Mouse (Mus musculus): ENCODE data around the gene Anp32b.

The Anp32b gene

DNA sequence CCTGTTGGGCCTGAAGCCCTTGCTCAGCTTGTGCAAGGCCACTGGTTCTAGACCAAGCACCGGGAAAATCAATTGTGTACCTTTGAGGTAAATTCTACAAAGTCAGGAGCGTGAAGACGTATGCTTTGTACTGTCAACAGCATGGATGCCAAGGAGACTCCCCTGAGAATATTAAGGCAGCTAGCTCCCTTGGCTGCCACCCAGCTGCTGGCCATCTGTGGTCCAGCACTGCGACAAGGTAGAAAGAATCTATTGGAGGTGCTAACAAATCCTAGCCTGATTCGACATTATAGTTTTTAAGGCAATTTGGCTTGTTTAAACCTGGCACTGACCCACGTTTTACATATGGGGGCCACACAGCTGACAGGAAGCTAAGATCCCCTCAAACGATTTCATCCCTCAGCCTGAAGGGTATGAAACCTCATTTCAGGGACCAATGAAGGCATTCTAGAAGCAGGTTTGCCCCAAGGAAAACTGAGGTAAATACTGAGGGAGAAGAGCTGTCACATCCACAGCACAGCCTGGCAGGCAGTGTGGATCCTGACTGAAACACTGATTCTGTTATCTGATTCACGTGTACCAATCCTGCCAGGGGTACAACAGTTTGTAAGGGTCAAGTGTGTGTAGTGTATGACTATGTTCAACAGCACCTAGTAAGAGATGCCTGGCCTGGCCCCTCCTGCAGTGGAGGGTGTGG is 54.8 kb downstream of the Anp32b start:
- DNase-seq: no peak

DNA sequence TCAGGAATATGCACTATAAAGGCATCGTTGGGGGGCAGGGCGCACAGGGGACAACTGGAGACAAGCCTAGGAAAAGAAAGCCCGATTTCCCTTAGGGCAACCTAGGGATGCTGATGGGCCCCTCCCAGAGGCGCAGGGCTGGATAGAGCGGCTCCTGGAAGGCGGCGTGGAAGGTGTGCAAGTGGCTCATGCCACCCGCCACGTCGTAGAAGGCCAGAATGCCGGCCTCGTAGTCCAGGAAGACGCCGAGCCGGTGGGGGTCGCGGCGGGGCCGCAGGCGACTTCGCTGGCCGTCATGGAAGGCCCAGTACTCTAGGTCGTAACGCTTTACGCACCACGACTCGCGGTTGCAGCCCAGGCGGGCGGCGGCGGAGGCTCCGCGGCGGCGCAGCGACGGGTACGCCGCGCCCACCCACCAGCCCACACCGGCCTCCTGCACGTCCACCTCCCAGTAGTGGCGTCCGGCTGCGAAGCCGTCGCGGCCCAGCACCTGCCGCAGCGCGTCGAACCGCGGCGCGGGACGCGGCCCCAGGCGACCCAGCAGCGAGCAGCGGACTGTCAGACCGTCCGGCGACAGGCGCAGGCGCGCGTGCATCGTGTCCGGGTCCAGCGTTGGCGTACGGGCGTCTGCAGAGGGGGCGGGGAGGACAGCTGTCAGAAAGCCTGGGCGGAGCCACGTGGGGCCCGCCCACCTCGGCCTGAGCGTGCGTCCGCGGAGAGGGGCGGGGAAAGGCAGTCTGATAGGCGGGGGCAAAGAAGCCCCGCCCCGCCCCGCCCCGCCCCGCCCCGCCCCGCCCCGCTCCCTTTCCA is 56.3 kb downstream of the Anp32b start:
- DNase-seq: peak; percentile 95

DNA sequence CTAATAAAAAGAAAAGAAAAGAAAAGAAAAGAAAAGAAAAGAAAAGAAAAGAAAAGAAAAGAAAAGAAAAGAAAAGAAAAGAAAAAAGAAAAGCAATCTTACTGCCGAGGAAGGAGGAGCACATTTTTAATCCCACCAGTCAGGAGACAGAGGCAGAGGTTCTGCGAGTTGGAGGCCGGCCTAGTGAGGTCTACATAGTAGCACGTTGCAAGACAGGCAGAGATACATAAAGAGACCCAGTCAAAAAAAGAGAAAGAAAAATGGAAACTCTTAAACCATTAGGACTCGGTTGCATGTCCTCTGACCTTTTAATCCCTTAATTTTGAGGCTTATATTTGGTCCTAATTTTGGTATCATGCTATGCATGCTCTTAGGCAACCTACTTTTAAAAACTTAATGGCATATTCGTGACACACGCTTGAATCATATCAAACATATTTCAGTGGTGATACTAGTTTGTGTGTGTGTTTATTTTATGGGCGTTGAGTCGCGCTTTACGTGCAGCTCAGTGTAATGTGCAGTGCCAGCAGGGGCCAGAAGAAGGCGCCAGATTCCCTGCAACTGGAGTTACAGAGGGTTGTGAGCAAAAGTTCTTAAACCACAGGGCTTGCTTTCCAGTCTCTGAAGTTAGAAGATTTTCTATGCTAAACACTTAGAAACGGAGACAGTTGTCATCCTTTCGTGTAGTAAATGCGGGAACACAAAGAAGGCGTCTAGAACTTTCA is 57.2 kb downstream of the Anp32b start:
- peak; percentile 73 for DNase-seq

DNA sequence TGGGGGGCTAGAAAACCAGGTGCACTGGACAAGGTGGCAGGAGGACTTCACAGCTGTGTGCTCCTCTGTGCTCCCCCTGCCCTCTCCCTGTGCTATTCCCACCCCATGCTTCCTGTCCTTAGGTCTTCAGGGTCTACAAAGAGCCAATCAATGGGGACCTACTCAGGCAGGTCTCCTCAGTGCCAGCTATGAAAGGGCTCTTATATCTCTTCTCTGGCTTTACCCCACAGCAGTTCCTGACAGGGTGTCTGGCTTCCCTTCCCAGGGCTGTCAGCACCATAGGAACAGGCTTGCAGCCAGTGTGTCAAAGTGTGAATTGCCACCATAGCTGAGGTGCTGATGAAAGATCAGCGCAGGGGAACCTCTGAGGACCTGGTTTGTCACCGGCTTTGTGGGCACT is 69.8 kb downstream of the Anp32b start:
- no peak for DNase-seq

DNA sequence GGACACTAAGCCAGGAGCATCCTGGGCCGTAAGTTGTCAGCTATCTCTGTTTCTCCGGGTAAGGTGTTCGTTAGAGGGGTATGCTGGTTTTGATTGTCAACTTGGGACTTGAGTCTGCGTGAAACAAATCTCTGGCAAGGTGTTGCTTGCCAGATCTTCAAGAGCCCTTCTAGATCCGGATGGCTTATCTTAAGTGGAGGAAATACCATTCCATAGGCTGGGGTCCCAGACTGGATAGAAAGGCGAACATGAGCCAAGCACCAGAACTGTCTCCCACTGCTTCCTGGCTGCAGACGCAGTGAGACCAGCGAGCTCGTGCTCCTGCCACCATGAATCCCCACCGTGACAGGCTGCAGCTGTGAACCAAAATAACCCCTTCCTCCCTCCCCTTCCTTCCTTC is 70.8 kb downstream of the Anp32b start:
- no peak for DNase-seq
